Mouse (Mus musculus) CD4-positive, CD25-positive, alpha-beta regulatory T cell, adult 4 months (primary cell): ENCODE data around the gene Tnf. TPM values are rescaled to one million over a fixed set of nuclear protein-coding genes. Genes with fewer than 3 reads are reported as not detected.
"Not testable (repeated sequence)": the region's sequence is repeated elsewhere in the genome, so short reads cannot be mapped to it uniquely, and the experiment has no call there.

Source experiments
- ATAC-seq: one replicate; pipeline ENCODE4 v1.8.0; 2017
- polyA plus RNA-seq, 2 experiments: library from polyadenylated mRNA; unstranded; fragments of 100-300 nt; shearing (Covaris generic); gene quantifications; one replicate each; pipeline ENCODE4 v1.2.1; 2017

Tnf gene
- polyA plus RNA-seq: 10 to 100 TPM; 15.3 to 23.5 TPM

DNA sequence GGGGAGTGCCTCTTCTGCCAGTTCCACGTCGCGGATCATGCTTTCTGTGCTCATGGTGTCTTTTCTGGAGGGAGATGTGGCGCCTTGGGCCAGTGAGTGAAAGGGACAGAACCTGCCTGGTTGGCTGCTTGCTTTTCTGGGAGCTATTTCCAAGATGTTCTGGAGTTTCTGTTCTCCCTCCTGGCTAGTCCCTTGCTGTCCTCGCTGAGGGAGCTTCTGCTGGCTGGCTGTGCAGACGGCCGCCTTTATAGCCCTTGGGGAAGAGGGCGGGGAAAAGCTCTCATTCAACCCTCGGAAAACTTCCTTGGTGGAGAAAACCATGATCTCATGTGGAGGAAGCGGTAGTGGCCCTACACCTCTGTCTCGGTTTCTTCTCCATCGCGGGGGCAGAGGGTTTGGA is at the start of gene Tnf:
Tnf (minus strand) TSS at position 221 of the 400 bp plus-strand sequence.
- ATAC-seq: peak; percentile 23

DNA sequence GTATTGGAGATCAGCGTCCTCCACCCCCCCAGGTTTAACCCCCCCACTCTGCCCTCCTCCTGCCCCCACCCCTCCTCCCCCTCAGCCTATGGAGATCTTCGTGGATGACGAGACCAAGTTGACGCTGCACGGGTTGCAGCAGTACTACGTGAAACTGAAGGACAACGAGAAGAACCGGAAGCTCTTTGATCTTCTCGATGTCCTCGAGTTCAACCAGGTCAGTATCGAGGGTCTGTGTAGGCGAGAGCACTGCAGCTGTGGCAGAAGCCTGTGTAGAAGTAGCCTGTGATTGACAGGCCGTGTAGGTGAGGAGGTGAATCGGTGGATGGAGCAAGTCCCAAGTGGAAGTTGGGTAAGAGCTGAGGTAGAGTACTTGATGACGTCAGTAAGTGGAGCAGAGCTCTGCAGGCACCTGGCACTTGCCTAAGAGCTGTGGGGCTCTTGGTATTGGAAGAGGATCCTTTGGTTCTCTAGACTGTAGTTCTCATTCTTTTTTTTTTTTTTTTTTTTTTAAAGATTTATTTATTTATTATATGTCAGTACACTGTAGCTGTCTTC is 49.4 kb upstream of the Tnf start:
- ATAC-seq: no peak

DNA sequence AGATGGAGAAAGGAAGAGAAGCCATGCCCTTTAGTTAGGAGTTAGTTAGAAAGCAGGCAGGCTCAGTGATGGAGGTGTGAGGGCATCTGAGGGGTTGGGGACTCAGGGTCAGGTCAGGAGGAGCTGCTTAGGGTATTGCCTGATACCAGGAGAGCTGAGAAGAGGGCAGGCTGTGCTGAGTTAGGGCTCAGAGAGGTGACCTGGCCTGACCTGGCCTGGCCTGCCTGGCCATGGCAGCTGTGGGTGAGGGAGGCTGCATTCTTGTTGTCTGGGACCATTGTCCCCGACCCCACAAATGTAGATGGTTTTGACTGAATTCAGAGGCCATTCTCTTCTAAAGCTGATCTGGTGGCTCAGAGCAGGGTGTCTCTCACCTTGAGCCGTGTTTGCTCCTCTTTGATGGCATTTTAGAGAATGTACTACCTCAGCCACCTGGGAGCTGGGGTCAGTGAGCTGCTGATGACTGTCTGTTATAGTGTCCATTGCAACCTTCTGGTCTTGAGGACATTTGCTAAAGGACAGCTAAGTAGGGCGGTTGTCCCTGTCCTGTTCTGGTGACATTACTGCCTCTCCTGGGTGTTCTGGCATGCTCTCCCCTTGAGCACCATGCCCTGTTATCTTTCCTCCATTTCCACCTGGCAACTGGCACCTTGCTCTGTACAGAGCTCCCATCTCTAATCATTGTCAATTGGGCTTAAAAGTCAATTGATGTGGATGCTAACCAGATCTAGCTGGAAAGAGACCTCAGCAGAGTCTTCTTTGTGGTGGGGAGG is 48.7 kb upstream of the Tnf start:
- ATAC-seq: no peak

DNA sequence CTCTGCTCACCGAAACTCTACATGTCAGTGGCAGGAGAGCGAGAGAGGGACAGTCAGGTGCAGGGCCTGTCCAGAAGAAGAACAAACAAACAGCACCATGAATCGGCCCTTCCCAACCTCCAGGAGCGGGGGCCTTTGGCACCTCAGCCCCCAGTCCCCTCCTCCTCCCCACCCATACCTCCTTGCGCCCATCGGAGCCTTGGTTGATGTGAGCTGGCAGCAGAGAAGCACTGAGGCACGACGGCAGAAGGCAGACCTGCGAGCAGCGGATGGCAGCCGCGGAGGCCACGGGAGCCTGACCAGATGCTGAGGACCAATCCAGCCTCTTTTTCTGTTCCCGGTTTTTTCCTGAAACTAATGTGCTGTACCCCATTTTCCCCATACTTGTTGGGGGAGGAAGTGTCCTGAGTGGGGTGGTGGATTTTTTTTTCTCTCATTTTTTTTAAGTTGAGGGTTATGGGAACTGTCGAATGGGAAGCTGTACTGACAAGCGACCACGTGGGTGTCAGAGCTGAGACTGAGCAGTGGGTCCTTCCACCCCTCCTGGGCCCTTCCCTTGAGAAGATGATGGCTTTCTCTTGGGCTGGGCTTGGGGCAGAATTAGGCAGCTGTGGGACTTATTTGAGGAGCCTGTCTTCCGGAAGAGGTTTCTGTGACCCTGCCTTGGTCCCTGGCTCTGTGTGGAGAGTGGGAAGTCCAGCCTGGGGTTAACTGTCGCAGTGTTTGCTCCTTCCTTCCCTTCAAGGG is 47.8 kb upstream of the Tnf start:
- ATAC-seq: no peak

DNA sequence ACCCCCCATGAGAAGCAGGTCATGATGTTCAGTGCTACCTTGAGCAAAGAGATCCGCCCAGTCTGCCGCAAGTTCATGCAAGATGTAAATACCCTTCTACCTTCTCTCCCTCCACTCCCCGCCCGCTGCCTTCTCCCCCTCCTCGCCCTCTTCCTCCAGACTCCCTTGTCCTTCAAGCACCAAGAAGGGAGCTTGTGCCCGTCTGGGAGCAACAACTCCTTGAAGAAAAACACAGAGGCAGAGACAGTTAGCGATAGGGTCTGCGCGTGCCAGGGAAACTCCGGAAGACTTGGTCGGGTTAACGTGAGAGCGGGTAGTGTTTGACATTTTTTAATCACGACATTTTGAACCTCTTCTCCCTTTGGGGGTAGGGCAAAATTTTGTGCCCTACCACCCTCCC is 47.2 kb upstream of the Tnf start:
- no peak for ATAC-seq

DNA sequence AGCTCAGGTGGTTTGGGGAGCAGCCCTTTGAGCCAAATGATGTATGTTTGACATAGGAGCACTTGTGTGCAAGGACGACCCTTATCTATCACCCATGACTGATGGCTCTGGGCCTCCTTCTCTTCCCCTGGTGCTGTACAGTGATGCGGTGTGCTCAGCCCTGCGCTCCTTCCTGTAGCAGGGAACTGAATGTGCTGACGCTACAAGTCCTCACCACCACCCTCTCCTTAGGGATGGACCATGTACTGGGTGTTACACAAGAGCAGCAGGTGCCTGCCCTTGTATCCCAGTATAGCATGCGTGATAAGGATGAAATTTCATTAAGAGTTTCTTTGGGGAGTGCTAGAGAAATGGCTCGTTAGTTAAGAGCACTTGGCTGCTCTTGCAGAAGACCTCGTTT is 45.3 kb upstream of the Tnf start:
- ATAC-seq: no peak

DNA sequence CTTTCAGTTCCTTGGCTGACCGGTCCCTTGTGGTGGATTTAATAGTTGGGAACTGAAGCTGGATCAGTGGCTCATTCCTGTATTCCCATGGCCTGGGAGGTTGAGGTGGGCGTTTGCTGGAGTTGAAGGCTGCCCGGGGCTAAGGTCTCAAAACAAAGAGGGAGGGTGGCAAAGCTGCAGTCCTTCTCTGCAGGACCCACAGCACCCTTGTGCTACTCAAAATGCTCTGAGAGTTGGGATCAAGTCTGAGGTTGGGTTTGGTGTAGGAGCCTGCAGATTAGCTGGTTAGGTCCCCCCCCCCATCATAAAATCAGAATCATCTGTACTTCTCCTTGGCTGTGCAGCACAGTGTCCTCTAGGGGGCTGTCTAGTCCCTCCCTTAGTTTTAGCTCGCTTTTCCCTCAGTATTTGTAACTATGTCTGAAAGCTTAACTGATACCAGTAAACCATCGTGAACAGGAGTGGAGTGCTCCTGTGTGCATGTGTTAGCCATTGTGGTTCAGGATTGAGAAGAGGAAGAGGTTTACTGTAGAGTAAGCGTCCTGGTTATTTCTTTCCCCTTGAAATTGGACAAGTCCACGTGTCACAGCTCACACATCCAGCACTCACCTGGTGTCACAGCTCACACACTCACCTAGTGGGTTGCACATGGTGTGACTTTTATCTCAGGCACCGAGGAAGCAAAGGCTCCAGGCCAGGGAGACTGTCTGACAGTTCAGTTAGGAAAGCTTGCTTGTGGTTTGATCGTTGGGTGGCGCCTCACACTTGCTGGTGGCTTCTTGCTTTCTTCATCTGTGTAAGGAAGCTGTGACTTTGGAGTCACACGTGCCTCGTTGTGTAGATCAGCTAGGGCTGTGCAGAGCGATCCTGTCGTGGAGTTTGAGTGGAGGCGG is 44.2 kb upstream of the Tnf start:
- no peak for ATAC-seq

DNA sequence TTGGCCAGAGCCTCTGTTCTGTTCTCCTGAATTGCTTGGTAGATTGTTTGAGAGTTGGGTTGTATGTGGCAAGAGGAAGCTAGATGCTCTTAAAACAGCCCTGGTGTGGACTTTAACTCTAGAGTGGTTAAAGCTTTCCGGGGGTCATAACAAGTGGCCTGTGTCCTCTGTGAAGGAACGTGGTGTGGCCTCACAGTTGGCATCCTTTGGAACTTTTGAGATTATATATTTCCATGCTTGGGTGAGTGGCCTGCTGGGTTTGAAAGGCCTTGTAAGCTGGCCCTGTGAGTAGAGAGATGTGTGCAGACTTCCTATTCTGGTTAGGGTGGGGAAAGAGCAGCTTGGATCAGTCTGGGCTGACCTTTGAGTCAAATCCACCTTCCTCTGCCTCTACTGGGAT is 43.2 kb upstream of the Tnf start:
- ATAC-seq: no peak

DNA sequence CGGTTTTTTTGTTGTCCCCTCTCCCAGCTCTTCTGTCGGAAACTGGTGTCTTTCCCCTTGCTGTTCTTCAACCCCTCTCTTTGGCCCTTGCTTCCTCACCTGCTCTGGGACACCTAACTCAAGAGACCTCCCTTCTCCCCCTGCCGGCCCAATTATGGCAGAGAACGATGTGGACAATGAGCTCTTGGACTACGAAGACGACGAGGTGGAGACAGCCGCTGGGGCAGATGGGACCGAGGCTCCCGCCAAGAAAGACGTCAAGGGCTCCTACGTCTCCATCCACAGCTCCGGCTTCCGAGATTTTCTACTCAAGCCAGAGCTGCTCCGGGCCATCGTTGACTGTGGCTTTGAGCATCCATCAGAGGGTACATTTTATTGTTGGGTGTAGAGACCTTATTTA is 41.3 kb upstream of the Tnf start:
- ATAC-seq: no peak

DNA sequence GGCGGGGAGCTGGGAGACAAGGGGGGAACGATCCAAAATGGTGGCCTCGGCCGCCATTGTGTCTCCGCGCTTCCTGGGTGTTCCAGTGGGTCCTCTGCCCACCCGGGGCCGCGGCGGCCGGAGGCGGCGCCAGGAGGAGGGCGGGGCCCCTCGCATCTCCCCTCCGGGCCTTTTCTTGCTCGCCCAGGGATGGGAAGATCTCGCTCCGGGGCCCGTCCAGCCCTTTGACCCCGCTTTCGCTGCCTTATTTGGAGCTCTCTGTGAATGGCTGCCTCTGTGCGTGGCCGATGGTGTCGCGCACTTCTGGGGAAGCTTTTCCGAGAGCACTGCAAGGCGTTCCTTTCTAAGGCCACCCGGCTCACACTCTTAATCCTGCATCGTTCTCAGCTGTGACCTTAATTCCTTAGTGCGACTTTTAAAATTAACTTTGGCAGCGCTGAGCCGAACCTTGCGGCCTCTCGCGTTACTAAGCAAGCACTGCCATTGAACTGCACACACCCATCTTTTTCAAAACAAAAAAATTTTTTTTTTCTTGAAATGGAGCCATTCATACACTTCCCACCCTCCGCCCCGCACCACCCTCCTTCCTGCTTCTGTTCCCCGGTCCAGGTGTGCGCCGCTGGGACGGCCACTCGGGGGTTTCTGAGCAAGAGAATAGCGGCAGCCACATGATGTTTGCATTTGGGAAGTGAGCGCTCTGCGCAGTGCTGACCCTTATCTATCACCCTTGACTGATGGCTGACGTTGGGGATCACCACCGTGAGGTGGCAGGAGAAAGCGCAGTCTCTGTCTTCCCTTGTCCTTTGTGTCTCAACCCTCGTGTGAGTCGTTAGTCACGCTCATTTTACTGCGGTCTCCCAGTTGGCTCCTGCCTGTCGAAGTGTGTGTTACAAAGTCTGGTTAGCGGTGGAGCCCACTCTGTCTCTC is 40.5 kb upstream of the Tnf start:
- peak; percentile 46 for ATAC-seq

DNA sequence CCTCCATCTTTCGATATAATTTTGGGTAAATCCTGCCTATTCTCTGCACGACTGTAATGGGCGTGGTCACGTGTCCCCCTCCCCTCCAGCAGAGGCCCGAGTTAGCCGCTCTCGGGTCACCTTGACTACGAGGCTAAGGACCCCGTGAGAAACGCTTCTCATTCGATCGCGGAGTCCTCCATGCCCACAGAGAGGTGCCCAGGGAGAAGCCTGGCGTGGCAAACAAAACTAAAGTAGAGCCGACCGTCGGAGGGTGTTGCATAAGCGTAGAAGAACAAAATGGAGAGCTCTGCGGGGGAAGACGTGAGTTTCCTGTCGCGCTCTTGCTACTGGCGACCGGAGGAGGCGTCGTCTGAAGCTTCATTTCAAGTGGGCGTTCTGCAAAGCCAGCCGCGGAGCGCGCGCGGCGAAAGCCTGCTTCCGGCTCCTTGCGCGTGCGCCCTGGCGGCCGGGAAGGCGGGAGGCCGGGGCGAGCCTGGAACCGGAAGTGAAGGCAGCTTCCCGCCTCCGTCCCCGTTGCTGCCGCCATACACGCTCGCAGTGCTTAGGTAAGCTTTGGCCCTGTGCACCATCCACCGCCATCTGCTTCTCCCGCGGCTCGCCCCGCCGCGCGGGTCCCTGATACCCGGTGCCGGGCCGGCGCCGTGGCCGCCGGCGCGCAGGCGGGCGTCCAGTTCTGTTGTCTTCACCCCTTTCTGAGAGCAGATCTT is 39.7 kb upstream of the Tnf start, which contains the start of gene Ddx39b:
Ddx39b (plus strand) TSS at position 442 of the 710 bp plus-strand sequence.
- ATAC-seq: peak; percentile 76

DNA sequence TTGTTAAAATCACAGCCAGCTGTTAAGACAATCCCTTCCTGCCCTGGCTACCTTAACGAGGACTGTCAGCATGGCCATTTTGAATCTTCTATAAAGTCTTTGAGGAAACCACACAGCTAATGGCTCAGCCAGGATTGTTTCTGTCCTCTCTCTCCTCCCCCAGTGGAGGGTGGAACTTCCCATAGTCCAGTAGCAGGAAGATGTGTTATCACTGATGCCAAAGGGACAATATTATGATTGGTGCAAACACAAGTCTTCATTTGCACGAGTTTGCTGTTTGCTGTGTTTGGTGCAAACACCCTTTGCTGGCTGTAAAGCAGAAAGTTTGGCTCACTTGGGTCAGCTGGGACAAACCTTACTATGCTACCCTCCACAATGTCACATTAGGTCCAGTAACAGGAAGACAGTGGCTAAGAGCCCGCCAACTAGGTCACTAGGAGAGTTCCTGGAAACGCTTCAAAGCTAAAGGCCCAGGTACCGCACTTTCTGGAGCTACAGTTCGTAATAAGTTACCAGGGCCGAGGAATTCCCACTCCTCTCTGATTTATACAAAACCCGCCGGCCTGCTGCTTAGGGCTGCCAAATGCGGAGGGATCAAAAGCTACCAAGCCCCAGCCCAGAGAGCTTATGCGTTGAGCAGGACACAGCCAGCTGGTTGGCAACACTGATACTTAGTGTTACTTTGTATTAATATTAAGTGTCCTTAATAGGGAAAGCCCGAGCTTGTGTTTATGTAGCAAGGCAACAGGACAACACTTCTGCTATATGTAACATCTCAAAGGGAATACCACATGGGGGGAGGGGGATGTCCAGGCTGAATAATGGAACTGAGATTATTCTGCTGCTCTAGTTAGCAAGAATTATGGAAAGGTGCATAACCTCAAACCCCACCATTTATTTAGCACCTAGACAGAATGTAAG is 38.8 kb upstream of the Tnf start:
- ATAC-seq: no peak

DNA sequence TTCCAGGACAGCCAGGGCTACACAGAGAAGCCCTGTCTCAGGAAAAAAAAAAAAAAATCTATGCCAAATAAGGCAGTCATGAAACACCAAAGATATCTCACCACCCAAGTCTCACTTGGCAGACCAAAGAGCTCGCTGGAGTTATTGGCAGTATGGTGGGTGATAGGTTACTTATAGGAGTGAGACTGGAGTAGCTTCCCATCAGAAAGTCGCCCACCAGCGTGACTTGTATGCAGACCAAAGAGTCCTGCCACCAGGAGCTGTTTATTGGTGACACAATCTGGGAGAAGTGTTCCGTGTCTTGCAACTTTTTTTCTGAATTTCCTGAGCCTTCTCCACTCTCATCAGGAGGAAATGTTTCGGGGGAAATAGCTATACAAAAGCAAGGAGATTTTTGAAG is 37.9 kb upstream of the Tnf start:
- no peak for ATAC-seq

DNA sequence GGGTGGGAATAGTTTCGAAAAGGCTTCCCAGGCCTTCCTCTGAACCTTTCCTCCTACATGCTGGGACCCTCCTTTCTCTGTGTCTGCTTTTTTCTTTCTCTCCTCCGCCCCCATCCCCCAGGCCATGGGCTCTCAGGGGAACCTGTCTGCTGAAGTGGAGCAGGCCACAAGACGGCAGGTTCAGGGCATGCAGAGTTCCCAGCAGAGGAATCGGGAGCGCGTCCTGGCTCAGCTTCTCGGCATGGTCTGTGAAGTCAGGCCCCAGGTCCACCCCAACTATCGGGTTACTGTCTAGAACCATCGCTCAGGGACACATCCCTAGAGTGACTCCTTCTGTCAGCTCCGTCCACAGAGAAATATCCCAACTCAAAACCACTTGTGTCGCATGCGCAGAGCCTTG is 35.7 kb upstream of the Tnf start:
- ATAC-seq: no peak

DNA sequence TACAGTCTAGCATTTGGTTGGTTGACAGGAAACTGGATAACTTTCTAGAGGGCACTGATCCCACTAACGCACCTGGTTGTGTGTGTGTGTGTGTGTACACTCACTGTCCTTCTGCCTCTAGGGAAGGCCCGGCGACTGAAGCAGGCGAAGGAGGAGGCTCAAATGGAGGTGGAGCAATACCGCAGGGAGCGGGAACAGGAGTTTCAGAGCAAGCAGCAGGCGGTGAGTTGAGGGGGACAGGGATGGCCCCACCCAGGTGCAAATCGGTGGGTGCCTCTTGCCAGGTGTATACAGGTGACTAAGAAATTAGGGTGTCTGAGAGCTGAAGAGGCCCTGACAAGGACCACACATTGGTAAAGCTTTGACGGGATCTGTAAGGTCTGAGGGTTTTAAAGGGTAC is 35.2 kb upstream of the Tnf start:
- ATAC-seq: no peak

DNA sequence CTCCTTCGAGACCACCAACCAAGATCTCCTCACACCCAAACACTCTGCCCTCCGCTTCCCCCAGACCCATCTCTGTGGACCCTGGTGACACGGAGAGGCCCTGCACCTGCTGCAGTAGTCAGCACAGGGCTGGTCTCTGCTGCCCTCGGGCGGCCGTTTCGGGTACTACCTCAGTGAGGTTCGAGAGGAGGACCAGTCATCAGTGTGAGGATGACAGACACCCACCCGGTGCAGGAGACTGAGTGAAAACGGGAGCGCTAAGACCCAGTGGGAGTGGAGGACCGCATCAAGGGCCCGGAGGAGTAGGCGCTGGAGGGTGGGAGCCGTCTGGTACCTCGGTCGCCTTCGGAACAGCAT is 34.6 kb upstream of the Tnf start:
- peak; percentile 64 for ATAC-seq

DNA sequence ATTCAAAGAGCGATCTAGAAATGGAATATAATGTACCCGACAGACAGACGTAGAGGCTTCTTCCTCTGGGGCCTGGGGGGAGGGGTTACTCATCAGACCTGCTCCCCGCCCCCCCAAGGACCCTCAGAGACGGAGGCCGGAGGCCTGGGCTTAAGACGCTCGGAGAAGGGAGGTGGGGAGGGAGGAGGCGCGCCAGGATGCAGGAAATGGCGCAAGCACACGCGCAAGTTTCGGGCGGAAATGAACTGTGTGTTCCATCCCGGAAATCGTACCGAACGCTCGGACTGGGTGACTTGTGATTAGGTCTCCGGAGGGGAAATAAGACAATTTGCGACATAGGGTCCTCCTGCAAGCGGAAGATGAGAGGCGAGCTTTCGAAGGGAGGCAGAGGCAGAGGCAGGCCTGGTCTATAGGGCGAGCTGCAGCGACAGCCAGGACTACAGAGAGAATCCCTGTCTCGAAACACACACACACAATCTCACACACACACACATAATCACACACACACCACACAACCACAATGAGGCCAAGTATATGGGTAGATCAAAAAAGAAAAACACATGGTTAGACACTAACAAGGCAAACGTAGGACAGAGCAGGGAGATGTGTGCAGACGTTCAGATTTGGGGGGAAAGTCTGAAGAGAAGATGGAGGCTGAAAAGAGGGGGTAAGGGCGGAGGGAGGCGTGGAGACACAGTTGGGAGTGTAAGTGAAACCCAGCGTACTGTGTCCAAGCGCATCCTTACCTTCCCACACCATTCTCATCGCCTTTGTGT is 34.0 kb upstream of the Tnf start, which contains the start of gene Nfkbil1:
Nfkbil1 (minus strand) TSS at position 179 of the 776 bp plus-strand sequence.
- peak; percentile 60 for ATAC-seq

DNA sequence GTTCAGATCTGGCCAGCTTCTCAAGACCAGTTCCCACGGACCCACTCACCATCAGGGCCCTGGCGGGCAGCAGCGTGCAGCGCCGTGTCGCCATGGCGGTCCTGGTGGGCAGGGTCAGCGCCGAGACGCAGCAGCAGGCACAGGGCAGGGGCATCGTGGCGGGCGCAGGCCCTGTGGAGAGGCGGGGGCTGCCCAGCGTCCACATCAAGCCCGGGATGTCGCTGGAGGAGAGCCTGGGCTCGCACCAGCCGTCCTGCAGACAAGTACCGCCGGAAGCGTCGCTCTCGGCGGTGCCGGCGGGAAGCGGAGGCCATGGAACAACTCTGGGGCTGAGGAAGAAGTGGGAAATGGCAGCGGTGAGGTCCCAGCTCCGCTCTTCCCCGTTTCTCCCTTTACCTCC is 33.1 kb upstream of the Tnf start:
- no peak for ATAC-seq

DNA sequence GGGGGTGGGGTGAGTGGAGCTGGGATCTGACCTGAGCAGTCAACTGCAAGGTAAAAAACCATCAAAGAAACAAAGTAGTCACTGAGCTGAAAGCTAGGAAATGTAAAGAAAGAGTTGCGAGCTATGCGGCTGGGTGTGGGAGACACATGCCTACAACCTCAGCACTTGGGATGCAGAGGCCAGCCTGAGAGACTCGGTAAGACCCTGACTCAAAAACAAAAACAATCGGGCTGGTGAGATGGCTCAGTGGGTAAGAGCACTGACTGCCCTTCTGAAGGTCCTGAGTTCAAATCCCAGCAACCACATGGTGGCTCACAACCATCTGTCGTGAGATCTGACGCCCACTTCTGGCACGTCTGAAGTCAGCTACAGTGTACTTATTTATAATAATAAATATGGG is 32.3 kb upstream of the Tnf start:
- ATAC-seq: not testable (repeated sequence)
